Mouse (Mus musculus): Measurements from ENCODE around the gene Miga2. TPM values are rescaled to one million over a fixed set of nuclear protein-coding genes. Genes with fewer than 3 reads are reported as not detected.

The Miga2 gene
- total RNA-seq, 2 experiments from 2014 or later = 74.7 to 80.0 TPM

GRCm38 (mm10) chr2:30392577-30393369 lies 28.7 kb downstream of the Miga2 start:
- intact Hi-C loops (cut with DNase I) = no loop called here
- DNase-seq = peak; percentile 85

GRCm38 (mm10) chr2:30393370-30393656 lies 29.3 kb downstream of the Miga2 start:
- DNase-seq = no peak
- intact Hi-C loops (cut with DNase I) = no loop called here

GRCm38 (mm10) chr2:30395757-30396156 lies 31.7 kb downstream of the Miga2 start:
- intact Hi-C loops (cut with DNase I) = no loop called here
- no peak for DNase-seq

GRCm38 (mm10) chr2:30396246-30396645 lies 32.2 kb downstream of the Miga2 start:
- intact Hi-C loops (cut with DNase I) = no loop called here
- no peak for DNase-seq

GRCm38 (mm10) chr2:30397986-30398512 lies 34.0 kb downstream of the Miga2 start:
- intact Hi-C loops (cut with DNase I) = no loop called here
- DNase-seq = no peak

GRCm38 (mm10) chr2:30399191-30400171 lies 35.4 kb downstream of the Miga2 start:
- no peak for DNase-seq
- intact Hi-C loops (cut with DNase I) = loop anchor here (5.0 kb wide), 1 partner anchor 32 kb away; no protein-coding TSS in a partner anchor

- intact Hi-C loops (cut with DNase I) = loop anchor here (5.0 kb wide), 1 partner anchor 34 kb away; no protein-coding TSS in a partner anchor
- no peak for DNase-seq
Measured at GRCm38 (mm10) chr2:30401581-30401980, 37.5 kb downstream of the Miga2 start.

GRCm38 (mm10) chr2:30402351-30402826 lies 38.4 kb downstream of the Miga2 start:
- intact Hi-C loops (cut with DNase I) = loop anchor here (5.0 kb wide), 1 partner anchor 35 kb away; no protein-coding TSS in a partner anchor
- DNase-seq = peak; percentile 38 to 41

GRCm38 (mm10) chr2:30402843-30403242 lies 38.8 kb downstream of the Miga2 start:
- no peak for DNase-seq
- intact Hi-C loops (cut with DNase I) = loop anchor here (5.0 kb wide), 1 partner anchor 36 kb away; no protein-coding TSS in a partner anchor

GRCm38 (mm10) chr2:30403870-30404269 lies 39.8 kb downstream of the Miga2 start:
- intact Hi-C loops (cut with DNase I) = loop anchor here (5.0 kb wide), 1 partner anchor 37 kb away; no protein-coding TSS in a partner anchor
- no peak for DNase-seq

- no peak for DNase-seq
- intact Hi-C loops (cut with DNase I) = no loop called here
Measured at GRCm38 (mm10) chr2:30407221-30407620, 43.2 kb downstream of the Miga2 start.

GRCm38 (mm10) chr2:30407778-30408177 lies 43.7 kb downstream of the Miga2 start:
- intact Hi-C loops (cut with DNase I) = no loop called here
- no peak for DNase-seq

GRCm38 (mm10) chr2:30408452-30409100 lies 44.5 kb downstream of the Miga2 start:
- intact Hi-C loops (cut with DNase I) = no loop called here

GRCm38 (mm10) chr2:30409454-30410176 lies 45.6 kb downstream of the Miga2 start:
- intact Hi-C loops (cut with DNase I) = no loop called here

More at GRCm38 (mm10) chr2:30408452-30409100, 44.5 kb downstream of the Miga2 start:
- no peak for DNase-seq

GRCm38 (mm10) chr2:30413038-30413973 lies 49.3 kb downstream of the Miga2 start:
- intact Hi-C loops (cut with DNase I) = no loop called here
- no peak for DNase-seq

More at GRCm38 (mm10) chr2:30409454-30410176, 45.6 kb downstream of the Miga2 start:
- peak; percentile 35 to 54 for DNase-seq

GRCm38 (mm10) chr2:30414101-30414500 lies 50.1 kb downstream of the Miga2 start:
- intact Hi-C loops (cut with DNase I) = no loop called here
- no peak for DNase-seq

GRCm38 (mm10) chr2:30414681-30415080 lies 50.6 kb downstream of the Miga2 start:
- no peak for DNase-seq
- intact Hi-C loops (cut with DNase I) = no loop called here

Measured in heart, postnatal 14 days (tissue).